Mouse (Mus musculus) liver, embryonic 11.5 days (tissue): ENCODE data around the gene Zfp36l1. TPM values are rescaled to one million over a fixed set of nuclear protein-coding genes. Genes with fewer than 3 reads are reported as not detected.
"Not testable (repeated sequence)": the region's sequence is repeated elsewhere in the genome, so short reads cannot be mapped to it uniquely, and the experiment has no call there.

ENCODE experiments used
- ATAC-seq: fragments of 200-750 bp; cut with Nextera tagmentation; replicated peaks from 2 replicates; pipeline ENCODE4 v1.8.0; 2017; ENCODE audit warnings: moderate number of reproducible peaks, mild to moderate bottlenecking, moderate TSS enrichment, moderate library complexity; ENCODE audit not compliant: low FRiP score
- DNase-seq: peaks from one replicate; pipeline ENCODE4 v3.0.0-alpha.2; 2017; ENCODE audit warnings: low spot score
- H3K27ac ChIP-seq: fragments of 300-500 bp; sonication (generic); 2 replicates; pipeline ENCODE4 v1.5.1; 2014; ENCODE audit warnings: mild to moderate bottlenecking, low read depth, low read length, control low read depth
- H3K27me3 ChIP-seq: fragments of 300-500 bp; sonication (generic); replicated peaks from 2 replicates; pipeline ENCODE4 v1.6.1; 2014; ENCODE audit warnings: low read length, mixed read lengths; ENCODE audit not compliant: control insufficient read depth, insufficient read depth
- H3K36me3 ChIP-seq: fragments of 300-500 bp; sonication (generic); 2 replicates; pipeline ENCODE4 v1.6.1; 2014; ENCODE audit warnings: mild to moderate bottlenecking, low read length, moderate library complexity, mixed read lengths; ENCODE audit not compliant: control insufficient read depth, insufficient read depth
- H3K4me1 ChIP-seq: fragments of 300-500 bp; sonication (generic); replicated peaks from 2 replicates; pipeline ENCODE4 v1.6.1; 2014; ENCODE audit warnings: low read length, mixed read lengths; ENCODE audit not compliant: control insufficient read depth, insufficient read depth
- H3K4me2 ChIP-seq: fragments of 300-500 bp; sonication (generic); 2 replicates; pipeline ENCODE4 v1.6.1; 2014; ENCODE audit warnings: mild to moderate bottlenecking, control low read depth, moderate library complexity
- H3K4me3 ChIP-seq: fragments of 300-500 bp; sonication (generic); 2 replicates; pipeline ENCODE4 v1.5.1; 2014; ENCODE audit warnings: low read depth, low read length, control low read depth
- H3K9ac ChIP-seq: fragments of 300-500 bp; sonication (generic); 2 replicates; pipeline ENCODE4 v1.6.1; 2014; ENCODE audit warnings: low read depth, low read length, control low read depth
- H3K9me3 ChIP-seq: fragments of 300-500 bp; sonication (generic); 2 replicates; pipeline ENCODE4 v1.6.1; 2016; ENCODE audit warnings: low read length, inconsistent platforms, mixed read lengths; ENCODE audit not compliant: control insufficient read depth
- WGBS: fragments of 180-500 bp; shearing (Covaris S2); extraction: QIAGEN DNeasy Blood & Tissue Kit; methylation state at CpG from one replicate; pipeline ENCODE4 v1.1.7; 2014; 5-methylcytosine and 5-hydroxymethylcytosine counted together
- polyA plus RNA-seq: library from polyadenylated mRNA; unstranded; fragments of >200 nt; fragmentation: Nextera tagmentation; extraction: Ambion mirVana; gene quantifications from 2 replicates; pipeline ENCODE4 v1.2.1, GENCODE M21; 2014

Zfp36l1 gene
- polyA plus RNA-seq, 1 experiment from 2014 or later, result 72.7 TPM

DNA sequence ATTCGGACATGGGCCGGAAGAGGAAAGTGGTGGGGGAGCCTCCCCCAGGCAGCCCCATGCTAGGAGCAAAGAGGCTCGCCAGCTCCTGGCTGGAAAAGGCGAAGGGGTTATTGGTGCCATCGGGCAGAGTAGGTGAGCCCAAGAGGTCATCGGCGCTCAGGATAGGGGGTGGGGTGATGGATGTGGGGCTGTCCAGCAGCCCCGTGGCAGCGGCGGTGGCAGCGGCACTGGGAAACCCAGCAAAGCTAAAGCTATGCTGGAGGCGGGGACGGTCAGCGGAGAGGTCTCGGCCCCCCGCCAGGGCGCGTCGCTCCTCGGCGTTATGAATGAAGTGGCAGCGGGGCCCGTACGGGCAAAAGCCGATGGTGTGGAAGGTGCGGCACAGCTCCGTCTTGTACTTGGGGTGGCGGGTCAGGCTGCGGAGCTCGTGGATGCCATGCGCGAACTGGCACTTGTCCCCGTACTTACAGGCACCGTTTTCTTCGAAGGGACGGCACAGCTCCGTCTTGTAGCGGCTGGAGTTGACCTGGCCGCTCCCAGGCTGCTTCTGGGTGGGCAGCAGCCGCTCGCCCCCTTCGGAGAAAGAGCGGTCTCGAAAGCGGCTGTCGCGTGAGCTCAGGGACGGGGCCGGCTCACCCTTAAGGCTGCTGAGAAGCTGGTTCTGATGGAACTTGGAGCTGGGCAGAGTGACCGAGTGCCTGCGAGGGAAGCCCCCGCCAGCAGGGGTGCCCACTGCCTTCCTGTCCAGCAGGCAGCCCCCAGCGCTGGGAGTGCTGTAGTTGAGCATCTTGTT, 2.9 kb downstream of the Zfp36l1 start:
- 46% methylated on average over 53 of the region's 53 CpGs for WGBS
- Histone ChIP-seq H3K27ac (peak overlapping the region; percentile 99), H3K4me1 (peaks cover 19% of the 10 kb centered on the region)

GRCm38 (mm10) chr12:80108896-80109668, 3.7 kb downstream of the Zfp36l1 start:
- Histone ChIP-seq H3K4me3 (peak overlapping the region; percentile 91), H3K4me2 (peak overlapping the region; percentile 81), H3K27ac (peak overlapping the region; percentile 99), H3K36me3 (peaks cover 15% of the 10 kb centered on the region; the same call in 1 of the 2 replicates), H3K9ac (peak overlapping the region; percentile 99), H3K4me1 (peaks cover 19% of the 10 kb centered on the region)
- H3K27me3 ChIP-seq, H3K9me3 ChIP-seq, ATAC-seq: not testable (repeated sequence)
- WGBS, result 11% methylated on average over 11 of the region's 11 CpGs
- peak; percentile 78 for DNase-seq

More for the DNA sequence above, 2.9 kb downstream of the Zfp36l1 start:
- no peaks in the 10 kb centered on the region for H3K27me3 ChIP-seq
- H3K9me3 ChIP-seq, result no peaks in the 10 kb centered on the region
- DNase-seq (no peak), ATAC-seq (no peak)
- H3K4me2 ChIP-seq, result peak overlapping the region; percentile 81
- peak overlapping the region; percentile 99 for H3K9ac ChIP-seq
- peak overlapping the region; percentile 91 for H3K4me3 ChIP-seq
- peaks cover 15% of the 10 kb centered on the region; the same call in 1 of the 2 replicates for H3K36me3 ChIP-seq

- DNase-seq (no peak), ATAC-seq (no peak)
- no peaks in the 10 kb centered on the region for H3K9me3 ChIP-seq
- H3K4me3 ChIP-seq, result no peak overlapping the region
- peaks cover 16% of the 10 kb centered on the region for H3K4me1 ChIP-seq
- no peaks in the 10 kb centered on the region for H3K27me3 ChIP-seq
- H3K27ac ChIP-seq, result peak overlapping the region; percentile 52
- H3K9ac ChIP-seq, result no peak overlapping the region
- WGBS, result 88% methylated on average over 3 of the region's 3 CpGs
- H3K36me3 ChIP-seq, result peaks cover 15% of the 10 kb centered on the region; the same call in 1 of the 2 replicates
- H3K4me2 ChIP-seq, result no peak overlapping the region
These were observed 5.7 kb downstream of the Zfp36l1 start for GRCm38 (mm10) chr12:80106896-80107667.

DNA sequence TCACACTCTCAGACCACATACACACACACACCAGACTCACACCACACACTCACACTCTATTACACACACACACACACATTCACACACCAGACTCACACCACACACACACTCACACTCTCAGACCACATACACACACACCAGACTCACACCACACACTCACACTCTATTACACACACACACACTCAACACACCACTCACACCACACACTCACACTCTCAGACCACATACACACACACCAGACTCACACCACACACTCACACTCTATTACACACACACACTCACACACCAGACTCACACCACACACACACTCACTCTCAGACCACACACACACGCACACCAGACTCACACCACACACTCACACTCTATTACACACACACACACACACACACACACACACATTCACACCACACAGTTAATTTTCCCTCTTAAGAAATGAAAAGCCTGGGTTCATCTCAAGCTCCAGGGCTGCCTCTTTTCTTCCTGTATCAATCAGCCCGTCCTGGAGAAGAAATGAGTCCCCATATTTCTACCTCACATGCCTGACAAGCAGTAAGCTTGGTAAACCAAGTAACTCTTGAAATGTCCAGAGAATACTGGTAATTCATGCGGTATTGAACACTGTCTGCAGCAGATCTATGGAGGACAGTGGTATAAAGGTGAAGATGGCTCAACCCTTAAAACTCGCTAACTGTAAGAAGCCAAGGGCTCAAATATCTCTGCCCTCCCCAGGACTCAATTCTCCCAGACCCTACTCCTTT, 6.5 kb downstream of the Zfp36l1 start:
- Histone ChIP-seq H3K4me1 (peaks cover 16% of the 10 kb centered on the region), H3K27me3 (no peaks in the 10 kb centered on the region), H3K27ac (no peak overlapping the region), H3K4me2 (no peak overlapping the region), H3K36me3 (peaks cover 15% of the 10 kb centered on the region; the same call in 1 of the 2 replicates), H3K4me3 (no peak overlapping the region), H3K9me3 (no peaks in the 10 kb centered on the region), H3K9ac (no peak overlapping the region)
- no peak for ATAC-seq
- 86% methylated on average over 4 of the region's 4 CpGs for WGBS
- DNase-seq, result no peak

DNA sequence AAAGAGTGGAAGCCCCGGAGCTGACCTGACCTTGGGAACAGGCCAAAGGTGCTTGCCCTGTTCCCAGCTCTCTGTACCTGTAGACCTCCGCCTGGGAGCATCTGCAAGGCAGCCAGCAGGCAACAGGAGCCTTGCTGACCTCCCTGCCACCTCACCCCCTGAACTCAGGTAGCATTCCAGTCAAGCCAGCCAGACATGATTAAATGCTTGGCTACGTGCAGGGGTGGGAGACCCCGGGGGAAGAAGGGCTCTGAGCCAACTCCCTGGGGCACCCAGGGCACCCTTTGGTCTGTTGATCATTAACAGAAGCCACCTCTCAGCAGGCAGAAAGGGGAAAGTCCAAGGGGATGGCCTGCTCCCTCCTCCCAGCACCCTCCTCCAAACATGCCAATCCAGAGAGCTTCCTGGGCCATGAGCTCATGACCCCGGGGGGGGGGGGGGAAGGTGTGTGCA, 9.3 kb downstream of the Zfp36l1 start:
- no peak overlapping the region for H3K4me3 ChIP-seq
- peak; percentile 61 for DNase-seq
- H3K9ac ChIP-seq, result 0 out of 2 replicates have a peak overlapping the region, but pooled peaks have one; percentile 3
- ATAC-seq, result peak; percentile 79
- peak overlapping the region; percentile 44 for H3K4me2 ChIP-seq
- H3K27me3 ChIP-seq, result no peaks in the 10 kb centered on the region
- peak overlapping the region; percentile 72 for H3K27ac ChIP-seq
- H3K4me1 ChIP-seq, result peaks cover 2% of the 10 kb centered on the region; the same call in 1 of the 2 replicates
- H3K9me3 ChIP-seq, result no peaks in the 10 kb centered on the region
- peaks cover 5% of the 10 kb centered on the region; the same call in 1 of the 2 replicates for H3K36me3 ChIP-seq
- WGBS, result 64% methylated on average over 4 of the region's 5 CpGs

DNA sequence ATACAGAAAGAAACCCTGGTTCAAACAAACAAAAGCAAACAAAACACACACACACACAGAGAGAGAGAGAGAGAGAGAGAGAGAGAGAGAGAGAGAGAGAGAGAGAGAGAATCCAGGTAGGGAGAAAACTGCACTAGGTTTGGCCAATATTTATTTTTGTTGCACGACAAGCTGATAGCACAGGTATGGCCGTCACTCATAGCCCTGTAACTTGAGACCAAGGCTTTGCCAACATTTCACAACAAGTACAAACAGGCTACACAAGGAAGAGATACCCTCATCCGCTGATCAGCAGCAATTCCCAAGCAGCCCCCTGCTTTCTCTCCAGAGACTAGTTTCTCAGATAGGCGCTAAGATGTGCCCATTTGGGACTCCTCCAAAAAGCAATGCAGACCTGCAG, 9.7 kb downstream of the Zfp36l1 start:
- 58% methylated on average over 4 of the region's 4 CpGs for WGBS
- Histone ChIP-seq H3K36me3 (peaks cover 5% of the 10 kb centered on the region; the same call in 1 of the 2 replicates), H3K4me3 (no peak overlapping the region), H3K9ac (0 out of 2 replicates have a peak overlapping the region, but pooled peaks have one; percentile 3), H3K4me2 (peak overlapping the region; percentile 44), H3K27ac (peak overlapping the region; percentile 72), H3K4me1 (peaks cover 2% of the 10 kb centered on the region; the same call in 1 of the 2 replicates), H3K9me3 (no peaks in the 10 kb centered on the region), H3K27me3 (no peaks in the 10 kb centered on the region)
- ATAC-seq (peak; percentile 49; the same call in 1 of the 2 replicates), DNase-seq (no peak)

GRCm38 (mm10) chr12:80098825-80099224, 14.0 kb downstream of the Zfp36l1 start:
- DNase-seq (no peak), ATAC-seq (no peak)
- H3K27me3 ChIP-seq, result no peaks in the 10 kb centered on the region
- H3K27ac ChIP-seq, result no peak overlapping the region
- H3K4me2 ChIP-seq, result no peak overlapping the region
- 66% methylated on average over 1 of the region's 1 CpGs for WGBS
- no peak overlapping the region for H3K4me3 ChIP-seq
- H3K9me3 ChIP-seq, result no peaks in the 10 kb centered on the region
- H3K9ac ChIP-seq, result no peak overlapping the region
- no peaks in the 10 kb centered on the region for H3K36me3 ChIP-seq
- H3K4me1 ChIP-seq, result peaks cover 7% of the 10 kb centered on the region
